Mouse (Mus musculus): ENCODE results near the gene Nupl1.

Gene Nupl1

DNA sequence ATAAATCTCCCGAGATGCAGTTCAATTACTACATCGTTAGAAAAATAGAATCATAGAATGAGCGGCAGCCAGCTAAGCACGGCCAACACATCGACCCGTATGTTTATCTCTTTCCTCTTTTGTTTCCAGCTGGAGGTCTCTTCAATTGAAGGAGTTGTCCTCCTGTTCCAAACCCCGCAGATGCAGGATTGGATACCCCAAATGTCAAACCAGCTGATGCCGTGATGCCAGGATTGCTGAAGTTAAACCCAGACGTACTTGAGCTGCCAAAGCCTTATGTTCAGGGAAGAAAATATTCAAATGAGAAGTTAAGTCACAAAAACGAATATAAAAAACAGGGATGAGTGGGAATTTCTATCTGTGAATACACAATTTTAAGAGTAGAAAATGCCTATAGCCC is 31.3 kb downstream of the Nupl1 start:
- DNase-seq = no peak

DNA sequence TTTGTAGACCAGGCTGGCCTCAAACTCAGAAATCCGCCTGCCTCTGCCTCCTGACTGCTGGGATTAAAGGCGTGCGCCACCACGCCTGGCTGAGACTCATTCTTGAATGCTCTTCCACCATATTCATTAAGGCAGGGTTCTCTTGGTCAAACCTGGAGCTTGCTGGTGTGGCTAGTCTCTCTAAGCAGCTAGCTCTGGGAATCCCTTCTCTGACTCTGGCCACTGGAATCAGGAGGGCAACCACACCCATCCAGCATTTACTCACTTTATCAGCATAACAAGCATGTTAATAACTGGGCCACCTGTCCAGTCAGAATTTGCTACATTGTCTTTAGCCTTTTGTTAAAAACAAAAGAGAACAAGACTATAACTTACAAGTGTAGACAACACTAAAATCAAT is 33.6 kb downstream of the Nupl1 start:
- DNase-seq = no peak

DNA sequence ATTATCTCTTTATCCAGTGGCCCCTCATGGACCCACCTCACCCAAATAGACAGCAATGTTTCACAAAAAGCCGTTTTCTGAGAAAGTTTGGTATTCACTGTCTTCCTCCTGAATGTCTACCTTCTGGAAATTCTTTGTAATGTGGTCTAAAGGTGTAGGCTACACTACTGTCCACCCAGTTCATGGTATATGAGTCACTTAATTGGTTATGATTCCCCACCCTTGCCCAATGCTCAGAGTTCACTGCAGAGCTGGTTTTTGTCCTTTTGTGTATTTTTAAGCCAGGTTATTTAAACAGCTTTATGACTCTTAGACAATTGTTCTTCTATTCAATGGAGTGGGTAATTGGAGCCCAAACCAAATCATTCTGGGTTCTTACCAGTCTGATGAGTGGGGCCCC is 35.1 kb downstream of the Nupl1 start:
- no peak for DNase-seq

DNA sequence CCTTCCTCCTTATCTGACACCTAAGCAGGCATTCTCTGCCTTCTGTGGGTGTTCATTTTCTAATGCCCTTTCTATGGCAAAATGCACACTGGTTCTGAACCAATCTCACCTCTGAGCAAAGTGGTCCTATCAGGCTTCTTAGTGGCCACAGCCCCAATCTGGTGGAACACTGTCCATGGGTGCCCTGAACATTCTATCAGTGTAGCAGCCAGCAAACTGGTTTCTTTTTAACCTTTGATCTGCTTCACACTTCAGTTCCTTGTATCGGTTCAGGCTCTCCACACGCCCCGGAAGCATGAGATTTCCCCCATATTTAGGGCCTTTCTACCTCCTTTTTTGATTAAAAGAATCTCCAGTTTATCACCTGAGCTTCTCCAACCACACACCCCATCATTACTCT is 36.2 kb downstream of the Nupl1 start:
- no peak for DNase-seq

DNA sequence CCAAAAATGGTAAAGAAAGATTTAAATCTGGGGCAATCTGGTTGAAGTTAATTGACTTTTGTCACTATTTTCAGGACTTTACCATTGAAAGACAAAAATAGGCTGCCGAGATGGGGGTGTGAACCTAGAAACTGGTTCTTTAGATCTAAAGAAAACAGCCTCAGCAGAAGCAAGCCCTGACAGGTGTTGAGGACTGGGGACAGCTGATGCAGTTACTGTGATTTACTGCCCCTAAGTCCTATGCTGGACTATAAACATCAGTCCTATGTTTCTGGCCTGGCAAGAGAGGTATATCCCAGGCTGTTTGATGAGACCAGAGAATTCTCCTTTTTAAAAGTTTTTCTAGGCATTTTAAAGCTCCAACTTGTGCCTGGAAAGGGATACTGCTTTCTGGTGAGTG is 37.2 kb downstream of the Nupl1 start:
- DNase-seq = no peak

DNA sequence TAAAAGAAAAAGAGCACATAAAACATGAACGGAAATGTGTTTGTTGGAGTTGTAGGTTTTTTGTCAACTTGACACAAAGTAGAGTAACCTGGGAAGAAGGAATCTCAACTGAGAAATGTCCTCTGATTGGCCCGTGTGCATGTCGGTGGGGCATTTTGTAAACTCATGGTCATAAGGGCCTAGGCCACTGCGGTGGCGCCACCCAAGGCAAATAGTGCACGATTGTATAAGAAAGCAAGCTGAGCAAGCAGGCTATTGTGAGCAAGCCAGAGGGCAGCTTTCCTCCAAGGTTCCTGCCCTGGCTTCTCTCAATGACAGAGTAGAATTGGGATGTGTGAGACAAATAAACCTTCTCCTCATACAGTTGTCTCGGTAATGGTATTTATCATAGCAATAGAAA is 42.1 kb downstream of the Nupl1 start:
- no peak for DNase-seq

DNA sequence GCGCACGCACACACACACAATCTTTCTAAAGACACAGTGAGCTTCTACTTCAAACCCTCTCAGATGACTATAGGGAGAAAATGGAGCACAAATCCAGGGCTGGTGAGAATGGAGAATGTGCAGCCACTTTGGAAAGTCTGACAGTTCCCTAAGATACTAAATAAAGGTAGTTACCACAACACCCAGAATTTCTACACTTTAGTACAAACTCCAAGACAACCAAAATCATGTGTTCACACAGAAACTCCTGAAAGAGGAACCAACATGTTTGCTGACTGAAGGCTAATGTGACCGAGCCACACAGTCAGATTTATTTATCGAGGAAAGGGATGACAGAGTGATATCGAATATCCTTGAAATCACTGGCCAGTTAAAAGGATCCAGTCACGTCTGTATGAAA is 46.2 kb downstream of the Nupl1 start:
- DNase-seq = no peak

DNA sequence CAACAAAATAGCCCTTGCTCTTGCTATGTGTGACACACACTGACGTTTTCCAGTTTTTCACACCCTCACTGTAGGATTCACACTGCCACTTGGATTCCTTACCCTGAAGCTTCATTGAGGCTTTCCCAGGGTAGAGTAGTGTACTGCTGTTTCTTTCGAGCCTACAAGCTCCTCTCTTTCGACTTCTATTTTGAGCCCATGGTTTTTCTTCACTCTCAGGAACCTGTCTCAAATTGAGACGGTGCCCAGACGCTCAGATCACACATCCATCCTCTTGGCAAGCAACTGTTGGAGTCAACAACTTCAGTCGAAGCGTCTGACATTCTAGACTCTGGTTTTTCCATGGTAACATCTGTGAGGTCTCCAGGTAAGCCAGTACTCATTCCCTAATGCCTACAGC is 54.3 kb downstream of the Nupl1 start, which contains the start of gene Atp8a2:
Gene Atp8a2, minus strand, starts transcription at position 296 of the 400 bp plus-strand sequence.
- no peak for DNase-seq

DNA sequence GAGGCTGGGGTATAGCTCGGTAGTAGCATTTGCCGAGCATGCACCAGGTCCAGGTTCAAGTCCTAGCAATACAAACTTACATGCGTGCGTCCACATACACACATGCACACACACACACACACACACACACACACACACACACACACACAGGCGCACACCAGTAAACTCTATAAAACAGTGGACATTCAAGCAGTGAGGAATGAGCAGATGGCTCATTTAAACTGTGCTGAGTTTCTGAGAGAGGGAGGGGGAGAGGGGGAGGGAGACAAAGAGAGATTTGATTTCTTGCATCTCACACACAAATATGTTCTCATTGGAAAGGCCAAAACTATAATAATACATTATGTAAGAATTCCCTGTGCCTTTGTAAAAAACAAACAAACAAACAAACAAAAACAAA is 55.2 kb downstream of the Nupl1 start:
- DNase-seq = no peak

DNA sequence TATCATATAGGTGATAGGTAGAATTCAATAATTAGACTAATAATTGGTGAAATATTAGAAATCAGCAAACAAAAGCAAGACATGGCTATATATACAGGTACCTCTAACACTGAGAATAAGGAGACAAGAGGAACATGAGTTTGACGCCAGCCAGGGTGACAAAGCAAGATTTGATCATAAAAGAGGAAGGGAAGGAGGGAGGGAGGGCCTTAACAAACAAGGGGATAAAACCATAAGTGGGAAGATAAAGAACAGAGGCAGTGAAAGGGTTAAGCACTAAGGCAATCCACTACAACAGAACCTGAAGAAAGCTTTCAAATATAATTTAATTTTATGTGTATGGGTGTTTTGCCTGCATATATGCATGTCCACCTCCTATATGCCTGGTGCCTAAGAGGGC is 56.6 kb downstream of the Nupl1 start:
- no peak for DNase-seq

DNA sequence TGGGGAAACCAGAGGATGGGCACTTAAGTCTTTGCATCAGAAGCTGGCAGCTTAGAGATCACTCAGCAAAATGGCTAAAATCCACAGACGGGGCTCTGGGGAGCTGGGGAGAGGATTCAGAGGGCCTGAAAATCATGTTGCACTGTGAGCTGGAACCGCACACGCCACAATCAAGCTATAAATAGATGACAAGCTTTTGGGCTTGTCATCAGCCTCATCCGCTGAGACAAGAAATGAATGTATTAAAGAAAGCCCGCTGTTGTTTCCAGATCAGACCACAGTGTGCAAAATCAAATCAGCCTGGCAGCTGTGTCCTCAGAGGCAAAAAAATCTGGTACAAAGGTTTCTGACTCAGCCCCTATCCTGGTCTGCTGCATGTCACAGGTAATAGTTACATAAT is 61.5 kb downstream of the Nupl1 start:
- no peak for DNase-seq

DNA sequence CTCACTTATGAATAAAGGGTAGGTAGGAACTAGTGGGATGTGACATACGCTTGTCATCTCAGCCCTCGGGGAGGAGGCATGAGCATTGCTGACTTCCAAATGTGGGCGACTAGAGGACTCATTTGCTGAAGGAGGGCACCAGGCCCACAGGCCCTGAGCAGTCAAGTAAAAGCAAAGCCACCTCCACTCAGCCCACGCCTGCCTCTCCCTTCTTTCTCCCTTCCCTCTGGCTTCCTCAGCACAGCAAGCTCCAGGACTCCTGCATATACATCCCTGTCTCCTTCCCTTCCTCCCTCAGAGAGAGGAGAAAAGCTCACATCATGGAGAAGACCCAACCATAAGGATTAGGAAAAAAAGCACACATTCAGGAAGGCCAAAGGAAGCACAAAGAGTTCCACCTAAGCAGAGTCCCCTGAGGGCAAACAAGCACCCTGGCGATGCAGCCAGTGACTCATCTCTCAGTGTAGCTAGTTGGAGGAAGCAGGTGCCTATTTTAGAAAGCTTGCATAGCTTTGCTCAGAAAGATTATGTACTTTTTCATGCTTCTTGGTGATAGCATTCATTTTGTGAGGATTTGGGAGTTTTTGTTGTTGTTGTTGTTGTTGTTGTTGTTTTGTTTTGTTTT is 62.9 kb downstream of the Nupl1 start:
- no peak for DNase-seq

DNA sequence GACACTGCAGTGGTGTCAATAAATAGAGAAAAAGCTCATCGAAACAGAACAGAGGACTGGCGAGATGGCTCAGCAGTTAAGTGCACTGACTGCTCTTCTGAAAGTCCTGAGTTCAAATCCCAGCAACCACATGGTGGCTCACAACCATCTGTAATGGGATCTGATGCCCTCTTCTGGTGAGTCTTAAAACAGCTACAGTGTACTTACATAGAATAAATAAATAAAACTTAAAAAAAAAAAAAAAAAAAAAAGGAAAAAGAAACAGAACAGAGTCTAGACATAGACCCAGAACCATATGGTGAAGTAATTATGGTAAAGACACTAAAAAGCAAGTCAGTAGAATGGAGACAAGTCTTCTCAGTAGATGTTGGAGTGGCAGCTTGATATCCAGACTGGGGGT is 69.9 kb downstream of the Nupl1 start:
- DNase-seq = no peak

DNA sequence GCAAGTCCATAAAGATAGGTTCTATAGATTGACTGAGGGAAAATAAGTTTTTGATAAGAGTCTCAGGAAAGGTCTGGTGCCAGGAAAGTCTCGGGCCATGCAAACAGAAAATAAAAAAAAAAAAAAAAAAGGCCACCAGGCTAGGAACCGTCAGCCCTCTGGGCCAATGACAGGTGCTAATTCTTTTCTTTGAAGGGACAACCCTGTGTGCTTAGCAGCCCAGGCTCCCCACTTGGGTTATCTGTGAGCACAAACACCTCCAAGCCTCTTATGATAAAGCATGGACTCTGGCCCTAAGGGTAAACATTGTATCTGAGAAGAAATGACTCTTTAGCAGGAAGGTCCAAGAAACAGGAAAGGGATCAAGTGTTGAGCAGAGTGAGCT is 72.7 kb downstream of the Nupl1 start:
- no peak for DNase-seq

DNA sequence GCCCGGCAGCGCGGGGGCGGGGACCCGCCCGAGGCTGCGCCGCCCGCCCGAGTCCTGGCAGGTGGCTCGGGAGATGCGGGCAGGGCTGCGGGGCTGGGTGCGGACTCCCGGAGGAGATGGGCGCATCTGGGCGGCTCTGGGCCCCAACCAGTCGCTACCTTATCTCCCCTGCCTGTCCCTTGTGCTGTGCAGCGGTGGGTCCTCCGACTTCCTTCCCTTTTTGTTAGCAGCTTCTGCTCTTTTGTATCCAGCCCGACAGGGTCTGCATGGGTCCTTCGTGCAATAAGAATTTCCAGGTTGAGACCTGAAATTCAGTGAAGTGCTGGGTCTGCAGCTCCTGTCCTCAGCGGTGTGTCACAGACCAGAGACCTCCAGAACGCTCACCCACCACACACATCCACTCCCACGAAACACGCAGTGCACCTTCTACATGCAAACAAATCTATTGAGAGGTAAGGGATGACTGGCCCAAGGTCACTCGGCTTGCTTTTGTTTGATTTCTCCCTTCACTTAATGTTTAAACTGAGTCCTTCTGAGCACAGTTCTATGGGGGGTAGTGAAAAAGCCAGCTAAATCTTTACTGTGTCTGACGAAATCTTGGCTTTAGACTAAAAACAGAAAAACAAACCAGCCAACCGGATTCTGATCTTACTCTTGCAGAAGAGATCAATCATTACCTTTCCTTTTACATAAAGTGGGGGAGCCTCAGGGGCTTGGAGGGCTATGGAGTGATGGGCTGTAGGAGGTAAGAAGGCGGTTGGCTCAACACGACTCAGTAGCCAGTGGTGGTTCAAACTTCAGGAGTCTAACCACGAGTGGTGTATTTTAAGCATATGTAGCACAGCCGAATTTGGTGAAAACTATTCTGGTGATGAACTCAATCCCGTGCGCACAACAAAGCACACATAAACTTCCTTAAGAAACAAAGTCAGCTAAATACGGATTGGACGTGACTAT is 73.3 kb downstream of the Nupl1 start:
- peak in 1 of 2 experiments; percentile 10 for DNase-seq

DNA sequence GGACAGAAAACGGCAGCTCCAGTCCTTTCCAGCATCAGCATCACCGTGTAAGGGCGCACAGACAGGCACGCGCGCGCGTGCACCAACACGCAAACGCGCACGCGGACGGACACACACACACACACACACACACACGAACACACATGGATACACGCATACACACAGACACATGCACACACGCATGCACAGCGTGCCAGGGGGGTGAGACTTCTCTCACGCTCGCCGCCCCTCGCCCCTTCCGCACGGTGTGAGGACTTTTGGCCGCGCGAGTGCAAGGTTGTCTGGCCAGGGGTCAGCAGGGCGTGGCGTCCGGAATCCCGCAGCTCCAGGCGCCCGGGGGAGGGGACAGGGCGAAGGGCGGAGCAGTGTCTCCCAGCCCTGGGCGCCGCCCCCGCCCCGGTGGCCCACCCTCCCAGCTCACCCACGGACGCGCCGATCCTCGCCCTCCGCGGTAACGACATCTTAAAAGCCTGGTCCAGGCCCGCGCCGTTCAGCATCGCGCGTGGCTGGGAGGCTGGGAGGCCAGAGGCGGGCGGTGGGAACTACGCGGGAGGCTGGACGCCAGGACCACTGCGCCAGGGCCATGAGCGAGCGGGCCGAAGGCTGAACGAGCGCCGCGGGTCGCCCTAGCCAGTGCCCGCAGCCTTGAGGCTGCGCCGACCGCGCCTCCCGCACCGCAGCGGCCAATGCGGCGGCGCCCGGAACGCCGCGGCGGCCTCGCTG is 74.2 kb downstream of the Nupl1 start:
- DNase-seq = peak; percentile 75

DNA sequence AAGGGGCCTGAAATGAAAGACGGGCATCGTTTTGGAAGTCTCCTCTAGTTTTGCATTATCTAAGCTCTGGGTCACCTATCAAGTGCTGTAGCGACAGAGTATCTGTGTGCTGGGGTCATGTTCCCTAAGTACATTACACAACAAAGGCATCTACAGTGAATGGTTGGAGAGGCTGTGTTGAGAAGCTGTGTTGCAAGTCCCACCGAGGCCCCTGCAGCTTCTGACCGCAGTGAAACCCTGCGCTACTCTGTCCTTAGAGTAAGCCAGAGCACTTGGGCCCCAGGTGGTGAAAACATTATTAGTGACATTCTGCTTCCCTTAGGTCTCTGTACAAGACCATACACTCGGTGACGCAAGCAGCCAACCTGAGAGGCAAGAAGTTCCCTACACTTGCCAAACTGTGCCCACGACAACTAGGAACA is 74.8 kb downstream of the Nupl1 start:
- DNase-seq = no peak

DNA sequence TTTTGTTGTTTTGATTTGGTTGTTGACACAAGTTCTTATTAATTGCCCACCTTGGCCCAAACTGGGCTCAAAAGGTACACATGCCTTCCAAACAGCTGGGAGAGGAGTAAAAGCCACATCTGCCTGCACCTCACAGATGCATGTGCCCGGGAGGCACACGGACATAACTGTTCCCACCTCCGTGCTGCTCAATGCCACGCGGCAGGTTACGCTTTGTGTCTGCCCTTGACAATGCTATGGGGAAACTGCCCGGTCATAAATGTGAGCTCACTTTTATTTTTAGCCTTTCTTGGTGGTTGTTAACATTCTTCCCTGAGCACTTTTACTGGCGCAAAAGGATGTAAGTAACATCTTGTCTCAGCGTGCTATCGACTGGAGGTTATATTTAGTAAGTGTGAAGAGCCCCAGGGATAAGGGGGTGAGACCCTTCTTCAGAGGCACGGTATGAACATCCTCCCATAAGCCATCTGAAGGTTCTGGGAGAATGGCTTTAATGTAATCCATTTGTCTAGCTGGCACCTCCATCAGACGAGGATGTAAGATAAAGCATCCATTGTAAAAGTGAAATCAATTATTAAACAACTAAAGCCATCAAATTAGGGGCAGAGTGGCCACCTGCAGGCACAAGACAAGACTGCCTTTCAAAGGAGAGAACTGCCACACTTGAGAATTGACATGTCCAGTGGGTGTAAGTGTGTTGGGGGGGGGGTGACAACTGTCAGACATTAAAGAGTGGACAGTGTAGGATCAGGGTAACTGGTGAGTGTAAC is 78.8 kb downstream of the Nupl1 start:
- DNase-seq = no peak

DNA sequence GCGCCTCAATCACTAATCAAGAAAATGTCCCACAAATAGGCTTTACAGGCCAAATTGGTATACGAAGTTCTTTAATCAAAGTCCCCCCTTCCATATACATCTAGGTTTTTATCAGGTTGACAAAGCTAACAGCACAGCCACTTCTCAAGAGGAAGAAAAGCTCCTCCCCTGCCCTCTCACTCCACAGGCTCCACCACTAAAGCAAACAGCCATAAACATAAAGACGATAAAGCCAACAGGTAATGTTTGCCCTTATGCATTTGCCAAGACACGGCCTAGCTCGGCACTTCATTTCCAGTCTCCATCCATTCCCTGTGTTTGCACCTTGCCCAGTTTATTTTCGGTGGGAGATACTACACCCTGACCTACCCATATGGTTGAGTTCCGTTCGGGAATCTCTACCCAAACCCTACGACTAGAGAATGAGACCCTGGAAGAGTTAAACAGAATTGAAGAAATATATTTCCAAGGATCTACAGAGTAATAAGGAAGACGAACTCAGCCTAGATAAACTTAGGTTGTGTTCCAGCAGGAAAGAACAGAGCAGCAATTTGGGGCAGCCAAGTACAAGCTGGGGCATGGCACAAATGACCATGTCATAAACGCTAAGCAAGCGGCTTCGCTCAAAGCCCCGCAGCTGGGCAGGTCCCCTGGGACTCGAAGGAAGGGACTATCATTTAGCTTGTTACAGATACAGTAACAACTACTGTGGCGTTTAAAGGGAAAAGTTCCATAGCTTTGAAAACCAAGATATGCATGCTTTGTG is 80.2 kb downstream of the Nupl1 start:
- no peak for DNase-seq

DNA sequence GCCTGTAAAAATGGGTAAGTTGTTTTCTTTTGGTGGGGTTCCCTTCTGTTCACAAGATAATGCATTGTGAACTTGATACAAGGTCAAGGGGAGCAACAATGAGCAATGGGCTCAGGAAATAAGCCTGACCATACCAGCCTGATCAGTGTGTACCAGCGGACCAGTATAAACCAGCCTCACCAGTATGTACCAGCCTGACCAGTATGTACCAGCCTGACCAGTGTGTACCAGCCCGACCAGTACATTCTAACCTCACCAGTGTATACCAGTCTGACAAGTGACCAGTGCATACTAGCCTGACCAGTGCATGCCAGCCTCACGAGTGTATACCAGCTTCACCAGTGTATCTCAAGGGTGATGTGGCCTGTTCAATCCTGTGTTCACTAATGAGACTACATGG is 87.9 kb downstream of the Nupl1 start:
- DNase-seq = no peak

DNA sequence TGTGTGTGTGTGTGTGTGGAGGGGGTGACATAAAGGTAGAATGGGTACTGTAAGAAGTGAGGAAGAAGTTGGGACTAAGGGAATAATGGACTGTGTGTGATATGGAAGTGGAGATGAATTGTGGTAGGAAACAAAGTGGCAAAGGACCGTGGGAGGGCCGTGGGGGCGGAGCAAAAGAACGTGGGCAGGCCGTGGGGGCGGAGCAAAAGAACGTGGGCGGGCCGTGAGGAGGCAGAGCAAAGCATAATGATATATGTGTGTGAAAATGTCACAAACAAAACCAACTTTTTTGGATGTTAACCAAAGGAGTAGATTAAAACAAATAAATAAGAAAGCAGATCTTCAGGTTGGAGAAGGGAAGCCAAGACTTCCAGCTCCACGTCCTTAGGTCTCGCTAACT is 98.9 kb downstream of the Nupl1 start:
- no peak for DNase-seq

DNA sequence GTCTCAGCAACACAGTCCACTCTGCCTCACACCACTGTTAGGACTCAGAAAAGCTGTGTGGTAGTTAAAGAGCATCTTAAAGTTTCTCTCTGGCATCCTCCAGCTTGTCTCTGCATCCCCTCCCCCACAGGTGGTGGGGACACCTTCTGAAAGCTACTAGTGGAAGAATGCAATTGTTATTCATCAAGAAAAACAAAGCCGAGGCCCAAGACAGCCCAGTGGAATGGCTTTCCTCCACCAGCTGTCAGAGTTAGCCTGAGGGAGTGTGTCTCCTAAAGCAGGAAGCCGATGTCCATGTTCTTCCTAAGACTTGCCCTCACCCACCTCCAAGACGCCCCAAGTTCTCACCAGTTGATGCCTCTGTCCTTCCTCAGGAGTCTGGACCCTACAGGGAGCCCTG is 102.3 kb downstream of the Nupl1 start:
- no peak for DNase-seq
